Mouse (Mus musculus) c-Kit-negative CD71-positive TER-119-positive erythroid progenitor cells, embryonic 14.5 days (primary cell): Measurements from ENCODE around the gene Slc19a3.
"Not testable (repeated sequence)": the region's sequence is repeated elsewhere in the genome, so short reads cannot be mapped to it uniquely, and the experiment has no call there.

Source experiments
- DNase-seq: peaks from one replicate; pipeline ENCODE4 v3.0.0-alpha.2; 2013; ENCODE audit warnings: low read depth, low spot score

The Slc19a3 gene

GRCm38 (mm10) chr1:83007471-83007870 lies 30.8 kb downstream of the Slc19a3 start:
- DNase-seq = no peak

DNA sequence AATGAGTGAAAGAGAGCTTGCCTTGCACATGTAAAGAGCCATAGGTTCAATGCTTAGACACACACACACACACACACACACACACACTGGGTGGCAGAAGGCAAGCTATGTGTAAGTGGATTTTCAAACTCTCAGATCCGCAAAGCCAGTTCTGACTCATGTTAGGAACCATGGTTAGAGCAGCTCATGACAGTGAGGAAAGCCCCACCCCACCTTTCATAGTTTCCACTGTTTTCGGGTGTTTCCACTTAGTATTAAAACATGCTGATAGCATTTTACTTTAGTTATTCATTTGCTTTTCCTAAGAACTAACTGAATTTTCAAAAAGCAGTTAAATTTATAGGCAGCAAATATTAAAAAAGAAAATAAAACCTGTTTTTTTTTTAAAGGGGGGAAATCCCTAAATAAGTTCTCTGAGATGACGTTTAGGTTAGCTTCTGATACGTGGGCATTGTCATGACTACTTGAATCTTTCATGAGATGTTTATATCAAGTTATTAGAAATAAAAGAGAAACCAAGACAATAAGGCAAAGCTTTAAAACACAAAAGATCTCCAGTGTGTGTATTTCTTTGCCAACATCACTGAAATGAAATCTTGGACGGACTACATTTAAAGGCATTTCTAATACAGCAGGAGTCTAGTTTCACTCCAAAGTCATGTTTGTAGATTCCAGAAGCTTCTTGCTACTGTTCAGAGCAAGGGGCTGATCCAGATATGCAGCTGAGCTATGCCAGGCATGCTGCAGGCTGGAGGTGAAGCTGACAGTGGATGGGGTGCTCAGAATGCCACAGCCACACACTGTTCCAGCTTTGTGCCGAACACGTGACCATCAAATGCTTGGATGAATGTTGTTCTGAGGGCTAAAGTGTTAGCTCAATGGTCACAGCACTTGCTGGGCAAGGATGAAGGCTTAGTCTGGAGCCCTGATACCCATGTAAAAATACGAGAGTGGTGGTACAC lies 31.7 kb downstream of the Slc19a3 start:
- no peak for DNase-seq

- DNase-seq = not testable (repeated sequence)
These were observed 37.9 kb downstream of the Slc19a3 start, which contains the start of gene Gm47959 for GRCm38 (mm10) chr1:83000306-83000705. Gene Gm47959 (plus strand): TSS chr1:83000548.

DNA sequence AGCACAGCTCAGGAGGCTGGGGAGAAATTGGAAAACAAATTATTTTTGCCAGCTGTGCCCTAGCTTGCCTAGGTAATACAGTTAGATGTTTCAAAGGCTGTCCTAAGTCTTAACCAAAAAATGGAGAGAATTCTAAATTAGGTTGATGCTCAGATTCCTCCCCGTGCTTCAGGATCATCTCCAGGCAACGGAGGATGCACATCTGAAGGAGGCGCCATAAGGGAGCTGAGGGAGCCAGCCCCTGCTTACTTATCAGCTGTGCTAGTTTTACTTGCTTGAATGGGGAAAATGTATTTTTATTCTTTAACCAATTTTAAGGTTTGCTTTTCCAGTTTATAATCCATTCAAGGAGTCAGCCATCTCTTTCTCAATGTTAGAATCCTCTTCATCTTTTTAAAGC lies 44.3 kb downstream of the Slc19a3 start:
- DNase-seq = no peak

GRCm38 (mm10) chr1:82992093-82992492 lies 46.2 kb downstream of the Slc19a3 start:
- no peak for DNase-seq

- no peak for DNase-seq
These were observed 46.7 kb downstream of the Slc19a3 start for GRCm38 (mm10) chr1:82991596-82991995.

- no peak for DNase-seq
These were observed 47.2 kb downstream of the Slc19a3 start for GRCm38 (mm10) chr1:82991062-82991461.

DNA sequence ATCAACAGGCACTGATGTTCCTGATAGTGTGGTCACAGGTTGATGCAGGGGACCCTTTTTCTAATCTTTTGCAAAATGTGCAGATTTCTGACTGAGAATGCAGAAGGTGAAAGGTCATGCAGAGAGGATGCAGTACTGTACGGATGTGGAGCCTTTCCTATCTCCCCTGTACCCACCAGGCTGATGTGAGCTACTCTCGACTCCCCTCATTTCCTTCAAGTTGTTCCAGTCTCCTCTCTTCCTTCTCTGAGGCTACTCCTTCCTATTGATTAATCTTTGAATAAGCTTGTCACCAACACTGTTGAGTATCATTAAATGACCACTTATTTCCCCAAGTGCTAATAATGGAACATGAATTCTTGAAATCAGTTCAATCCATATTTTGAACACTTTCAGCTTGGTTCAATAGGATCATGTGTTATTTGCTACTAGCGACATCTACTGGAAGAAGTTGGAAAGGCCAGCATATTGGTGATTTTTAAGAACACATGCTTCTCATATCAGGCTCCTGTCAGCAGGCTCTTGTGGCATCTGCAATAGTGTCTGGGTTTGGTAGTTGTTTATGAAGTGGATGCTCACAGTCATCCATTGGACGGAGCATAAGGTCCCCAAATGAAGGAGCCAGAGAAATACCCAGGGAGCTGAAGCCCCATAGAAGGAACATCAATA lies 50.6 kb downstream of the Slc19a3 start:
- peak; percentile 47 for DNase-seq

- no peak for DNase-seq
These were observed 51.5 kb downstream of the Slc19a3 start for GRCm38 (mm10) chr1:82986738-82987137.

DNA sequence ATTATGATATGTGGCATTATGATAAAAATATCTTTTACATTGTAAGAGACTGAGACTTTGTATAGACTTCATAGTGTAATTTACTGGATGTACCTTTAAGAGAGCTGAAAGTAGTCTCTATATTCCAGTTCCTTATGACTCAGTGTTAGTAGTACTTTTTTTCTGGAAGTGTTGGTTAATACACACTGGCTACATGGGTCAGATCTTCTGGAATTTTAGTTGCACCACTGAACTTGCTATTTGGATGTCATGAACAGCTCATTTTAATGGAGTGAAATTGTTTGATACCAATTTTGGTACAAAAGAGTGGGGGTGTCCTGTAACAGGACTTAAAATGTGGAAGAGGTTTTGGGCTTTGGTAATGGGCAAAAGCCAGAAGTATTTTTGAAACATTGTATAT lies 60.4 kb downstream of the Slc19a3 start:
- DNase-seq = no peak

GRCm38 (mm10) chr1:82975750-82976149 lies 62.5 kb downstream of the Slc19a3 start:
- no peak for DNase-seq

DNA sequence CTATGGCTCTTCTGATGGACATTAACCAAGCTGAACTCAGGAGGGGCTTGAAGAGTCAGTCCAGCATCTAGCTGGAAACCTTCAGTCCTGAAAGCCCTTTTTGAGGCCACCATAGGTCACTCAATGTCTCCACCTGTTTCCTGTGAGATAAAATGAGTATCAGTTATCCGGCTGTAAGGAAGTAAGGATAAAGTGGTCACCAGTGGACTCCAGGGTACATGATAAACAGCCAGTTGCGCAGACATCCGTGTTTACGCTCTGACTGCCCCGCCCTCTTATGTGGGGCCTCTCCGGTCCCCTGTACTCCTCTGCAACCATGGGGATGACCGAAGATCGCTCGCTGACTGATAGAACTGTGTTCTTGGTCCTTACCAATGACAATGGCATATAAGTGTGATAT lies 63.9 kb downstream of the Slc19a3 start:
- no peak for DNase-seq

DNA sequence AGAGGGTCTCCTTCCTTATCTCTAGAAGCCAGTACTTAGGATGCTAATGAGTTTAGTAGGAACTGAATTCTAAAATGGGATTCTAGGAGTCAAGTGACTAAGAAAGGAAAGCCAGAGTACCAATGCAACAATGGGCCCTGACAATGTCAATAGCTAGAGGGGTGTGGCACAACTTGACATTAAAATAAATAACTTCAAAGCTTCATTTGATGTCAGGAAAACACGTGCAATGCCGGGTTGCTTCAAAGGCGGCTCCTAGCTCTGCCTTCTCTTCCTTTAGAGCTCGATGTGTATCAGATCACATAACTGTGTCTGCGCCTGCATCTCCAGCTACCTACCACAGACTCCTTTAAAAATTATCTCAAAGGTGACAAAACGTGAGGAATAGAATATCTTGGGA lies 64.3 kb downstream of the Slc19a3 start:
- no peak for DNase-seq

DNA sequence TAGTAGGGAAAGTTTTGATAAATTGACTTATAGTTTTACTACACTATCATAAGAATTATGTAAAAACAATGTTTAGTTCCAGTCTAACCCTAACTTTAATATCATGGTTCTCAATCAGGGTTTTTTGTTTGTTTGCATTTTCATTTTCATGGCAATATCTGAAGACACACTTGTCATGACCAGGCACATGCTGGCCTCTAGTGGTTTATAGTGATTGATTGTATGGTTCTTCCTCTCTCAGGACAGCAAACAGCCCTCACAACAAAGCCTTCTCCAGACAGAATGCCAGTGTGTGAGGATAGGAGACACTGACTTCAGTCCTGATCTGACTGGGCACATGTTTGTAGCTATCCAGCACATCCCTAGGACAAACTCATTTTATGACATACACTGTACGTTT lies 65.0 kb downstream of the Slc19a3 start:
- no peak for DNase-seq

GRCm38 (mm10) chr1:82972046-82972445 lies 66.2 kb downstream of the Slc19a3 start:
- DNase-seq = no peak

DNA sequence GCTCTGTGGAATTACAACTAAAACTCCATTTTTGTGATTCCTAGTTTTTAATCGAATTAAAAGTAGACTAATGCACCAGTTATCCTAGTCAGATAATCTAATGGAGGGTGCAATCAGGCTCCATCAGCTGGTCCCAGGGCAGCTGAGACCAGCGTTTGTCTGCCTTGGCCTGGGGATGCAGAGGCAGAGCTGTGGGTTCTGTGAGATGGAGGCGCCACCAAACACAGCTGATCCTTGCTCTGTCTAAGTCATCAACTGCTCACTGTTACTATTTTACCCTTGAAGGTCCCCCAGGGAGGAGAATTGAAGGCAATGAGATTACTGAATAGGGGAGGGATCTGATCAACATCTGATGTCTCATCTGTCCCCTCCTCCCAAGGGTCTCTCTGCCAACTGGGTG lies 71.8 kb downstream of the Slc19a3 start:
- no peak for DNase-seq
